Mouse (Mus musculus): ENCODE measurements at regions not wholly inside any gene's neighbourhood (a gene's known extent, or its start where the extent isn't known, plus 50 kb on each side); places are given as distances from the start of the nearest gene placed in this dataset.

DNA sequence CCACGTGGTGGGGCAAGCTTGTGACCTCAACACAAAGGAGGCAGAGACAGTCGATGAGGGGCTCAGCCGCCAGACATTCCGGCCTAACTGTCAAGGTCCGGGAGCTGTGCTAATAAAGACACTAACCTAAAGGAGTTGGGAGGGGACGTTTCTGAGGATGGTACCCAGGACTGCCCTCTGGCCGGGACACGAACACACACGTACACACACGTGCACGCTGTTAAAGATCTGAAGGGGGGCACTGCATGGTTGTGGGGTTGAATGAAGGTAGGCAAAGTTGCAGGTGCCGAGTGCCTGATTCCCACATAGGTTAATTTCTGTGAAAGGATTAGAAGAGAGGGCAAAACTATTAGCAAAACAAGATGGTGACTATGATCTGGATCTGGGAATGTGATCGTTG, 65.4 kb upstream of the Mitf start:
- dilution Hi-C loops (cut with MboI; ENCODE audit: extremely low pct_ligation_motif_present, extremely low pct_unique_long_range_greater_than_20kb, low sequenced_read_pairs) (no loop called here), in situ Hi-C loops (cut with MboI; ENCODE audit: low pct_ligation_motif_present, low pct_unique_long_range_greater_than_20kb, low sequenced_read_pairs) (loop anchor here (25.0 kb wide), 2 partner anchors 304 to 479 kb away; partner anchors contain the start of gene Lmod3)
- TF ChIP-seq MAZ (IDR thresholded peaks at IDR 0.05; ENCODE audit: low read depth, low read length) (no peak), MEF2A (IDR thresholded peaks at IDR 0.05; ENCODE audit: borderline replicate concordance, low read depth, low read length) (no peak), NELFE (IDR thresholded peaks at IDR 0.05; ENCODE audit: low read depth, low read length) (no peak), ZKSCAN1 (IDR thresholded peaks at IDR 0.05; ENCODE audit: borderline replicate concordance, low read depth, low read length) (no peak), POLR2AphosphoS2 (IDR thresholded peaks at IDR 0.05; ENCODE audit: low read depth, low read length) (no peak), UBTF (IDR thresholded peaks at IDR 0.05; ENCODE audit: low read depth, low read length) (no peak), PAX5 (IDR thresholded peaks at IDR 0.05; ENCODE audit: low read length) (no peak), SMC3 (IDR thresholded peaks at IDR 0.05; ENCODE audit: low read depth, low read length) (no peak), USF1 (IDR thresholded peaks at IDR 0.05; ENCODE audit: low read depth, low read length) (no peak), IRF4 (IDR thresholded peaks at IDR 0.05; ENCODE audit: low read depth, low read length) (no peak), MXI1 (IDR thresholded peaks at IDR 0.05; ENCODE audit: low read depth, low read length) (no peak), ELF1 (IDR thresholded peaks at IDR 0.05; ENCODE audit: low read depth, low read length) (no peak), USF2 (conservative IDR thresholded peaks at IDR 0.05; ENCODE audit: low read depth, low read length) (no peak), MAX (IDR thresholded peaks at IDR 0.05; ENCODE audit: low read length) (no peak), ZC3H11A (IDR thresholded peaks at IDR 0.05; ENCODE audit: low read depth, low read length) (no peak), ZNF384 (IDR thresholded peaks at IDR 0.05; ENCODE audit: low read depth, low read length) (no peak)
- no peak overlapping the region for H3K4me2 ChIP-seq (ENCODE audit: insufficient read depth, low read depth, poor library complexity, severe bottlenecking)
- no peaks in the 10 kb centered on the region for H3K36me3 ChIP-seq (replicated peaks in 1 of 2; ENCODE audit: control insufficient read depth in 1 of 2, insufficient read depth in 1 of 2, low read length in 1 of 2)
- no peaks in the 10 kb centered on the region for H3K27me3 ChIP-seq (replicated peaks)
- H3K79me2 ChIP-seq (replicated peaks; ENCODE audit: control insufficient read depth, extremely low read depth, insufficient read depth, poor library complexity, severe bottlenecking): no peaks in the 10 kb centered on the region
- no peak for DNase-seq (ENCODE audit: extremely low read depth)
- H3K4me1 ChIP-seq (ENCODE audit: control insufficient read depth in 1 of 2, insufficient read depth in 2 of 2): peaks cover 0 to 10% of the 10 kb centered on the region in 2 experiments; a peak in 1 of 4 replicates
- H3K4me3 ChIP-seq (replicated peaks in 1 of 3; ENCODE audit: low read depth in 2 of 3, low read length in 2 of 3, poor library complexity in 1 of 3): no peak overlapping the region
- H3K27ac ChIP-seq (ENCODE audit: insufficient read depth, low read depth): no peak overlapping the region
- H3K9me3 ChIP-seq (replicated peaks; ENCODE audit: low read length): no peaks in the 10 kb centered on the region
- no peak overlapping the region for H3K9ac ChIP-seq (ENCODE audit: insufficient read depth, low read depth)

DNA sequence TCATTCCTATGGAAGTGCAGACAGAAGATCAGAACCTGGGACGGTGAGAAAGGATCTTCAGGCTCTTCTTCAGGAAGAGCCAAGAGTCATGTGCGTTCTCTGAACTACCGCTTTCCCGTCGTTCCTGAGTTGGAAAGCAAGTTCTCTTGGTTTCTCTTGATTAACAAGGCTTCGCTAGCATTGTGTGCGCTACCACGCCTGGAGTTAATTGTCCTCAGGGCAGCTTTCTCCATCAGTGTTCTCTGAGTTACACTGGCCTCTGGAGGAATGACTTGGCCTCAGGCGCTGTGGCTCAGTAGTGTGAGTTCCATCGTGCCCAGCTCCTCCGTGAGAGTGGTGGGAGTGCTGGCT, 66.0 kb upstream of the Mitf start:
- Histone ChIP-seq H3K27me3 (replicated peaks) (no peaks in the 10 kb centered on the region), H3K79me2 (replicated peaks; ENCODE audit: control insufficient read depth, extremely low read depth, insufficient read depth, poor library complexity, severe bottlenecking) (no peaks in the 10 kb centered on the region), H3K9ac (ENCODE audit: insufficient read depth, low read depth) (no peak overlapping the region), H3K4me3 (replicated peaks in 1 of 3; ENCODE audit: low read depth in 2 of 3, low read length in 2 of 3, poor library complexity in 1 of 3) (no peak overlapping the region), H3K36me3 (replicated peaks in 1 of 2; ENCODE audit: control insufficient read depth in 1 of 2, insufficient read depth in 1 of 2, low read length in 1 of 2) (no peaks in the 10 kb centered on the region), H3K4me1 (ENCODE audit: control insufficient read depth in 1 of 2, insufficient read depth in 2 of 2) (peaks cover 0 to 10% of the 10 kb centered on the region in 2 experiments; a peak in 1 of 4 replicates), H3K4me2 (ENCODE audit: insufficient read depth, low read depth, poor library complexity, severe bottlenecking) (no peak overlapping the region), H3K9me3 (replicated peaks; ENCODE audit: low read length) (no peaks in the 10 kb centered on the region), H3K27ac (ENCODE audit: insufficient read depth, low read depth) (no peak overlapping the region)
- TF ChIP-seq ZKSCAN1 (IDR thresholded peaks at IDR 0.05; ENCODE audit: borderline replicate concordance, low read depth, low read length) (no peak), E2F4 (IDR thresholded peaks at IDR 0.05; ENCODE audit: insufficient replicate concordance, low read depth, low read length) (no peak), CHD2 (IDR thresholded peaks at IDR 0.05; ENCODE audit: low read length) (no peak), MXI1 (IDR thresholded peaks at IDR 0.05; ENCODE audit: low read depth, low read length) (no peak), HCFC1 (IDR thresholded peaks at IDR 0.05; ENCODE audit: low read depth, low read length) (no peak), ELF1 (IDR thresholded peaks at IDR 0.05; ENCODE audit: low read depth, low read length) (no peak), PAX5 (IDR thresholded peaks at IDR 0.05; ENCODE audit: low read length) (no peak), UBTF (IDR thresholded peaks at IDR 0.05; ENCODE audit: low read depth, low read length) (no peak), MAZ (IDR thresholded peaks at IDR 0.05; ENCODE audit: low read depth, low read length) (no peak), BHLHE40 (IDR thresholded peaks at IDR 0.05; ENCODE audit: low read depth, low read length) (no peak), GABPA (IDR thresholded peaks at IDR 0.05; ENCODE audit: insufficient replicate concordance, low read depth, low read length) (no peak), MYC (IDR thresholded peaks at IDR 0.05; ENCODE audit: low read depth, low read length) (no peak), ZNF384 (IDR thresholded peaks at IDR 0.05; ENCODE audit: low read depth, low read length) (no peak), SIN3A (IDR thresholded peaks at IDR 0.05; ENCODE audit: low read length) (no peak), KAT2A (IDR thresholded peaks at IDR 0.05; ENCODE audit: insufficient replicate concordance, low read length) (no peak), USF2 (conservative IDR thresholded peaks at IDR 0.05; ENCODE audit: low read depth, low read length) (no peak)
- in situ Hi-C loops (cut with MboI; ENCODE audit: low pct_ligation_motif_present, low pct_unique_long_range_greater_than_20kb, low sequenced_read_pairs) (loop anchor here (25.0 kb wide), 2 partner anchors 304 to 479 kb away; partner anchors contain the start of gene Lmod3), dilution Hi-C loops (cut with MboI; ENCODE audit: extremely low pct_ligation_motif_present, extremely low pct_unique_long_range_greater_than_20kb, low sequenced_read_pairs) (no loop called here)
- DNase-seq (ENCODE audit: extremely low read depth): no peak
